Mouse (Mus musculus) left cerebral cortex, postnatal 36 days (tissue): Measurements from ENCODE around the gene Ndufv1. TPM values are rescaled to one million over a fixed set of nuclear protein-coding genes. Genes with fewer than 3 reads are reported as not detected.
A peak's percentile ranks its signal among the peaks of the same experiment; 100 is the strongest.

Source experiments
- DNase-seq, 2 experiments: peaks; one replicate each; pipeline ENCODE4 v3.0.0; 2021 to 2022; ENCODE audit warnings: low spot score in 2 of 2, mixed read lengths in 1 of 2
- intact Hi-C: fragments of 180-260 bp; cut with DNase I; formaldehyde crosslinking; loops from one replicate; pipeline ENCODE4 v1.15.1; 2025
- total RNA-seq, 2 experiments: library from RNA; stranded (reverse); gene quantifications; 2 replicates each; pipeline ENCODE4 v1.2.3; 2021

Ndufv1 gene
- total RNA-seq, 2 experiments from 2014 or later: 226 to 259 TPM

- intact Hi-C loops: loop anchor here (10.0 kb wide), 1 partner anchor 214 kb away; no protein-coding TSS in a partner anchor
These were observed 1.5 kb downstream of the Ndufv1 start for GRCm38 (mm10) chr19:4011086-4011485.

GRCm38 (mm10) chr19:4005971-4006370, 6.6 kb downstream of the Ndufv1 start:
- intact Hi-C loops: no loop called here
- no peak for DNase-seq

More at GRCm38 (mm10) chr19:4011086-4011485, 1.5 kb downstream of the Ndufv1 start:
- DNase-seq: no peak

GRCm38 (mm10) chr19:4005091-4005490, 7.5 kb downstream of the Ndufv1 start:
- intact Hi-C loops: no loop called here
- DNase-seq: no peak

- DNase-seq: no peak
- intact Hi-C loops: no loop called here
These were observed 8.3 kb downstream of the Ndufv1 start for GRCm38 (mm10) chr19:4004331-4004730.

- DNase-seq: no peak
- intact Hi-C loops: no loop called here
These were observed 9.0 kb downstream of the Ndufv1 start for GRCm38 (mm10) chr19:4003641-4004040.

- intact Hi-C loops: no loop called here
- DNase-seq: no peak
These were observed 9.5 kb downstream of the Ndufv1 start, which contains the start of gene Doc2g for GRCm38 (mm10) chr19:4003112-4003511. Gene Doc2g (plus strand): TSS chr19:4003313.

GRCm38 (mm10) chr19:4001752-4002151, 10.9 kb downstream of the Ndufv1 start:
- intact Hi-C loops: no loop called here
- DNase-seq: no peak

GRCm38 (mm10) chr19:4000949-4001525, 11.6 kb downstream of the Ndufv1 start:
- DNase-seq: no peak
- intact Hi-C loops: no loop called here

GRCm38 (mm10) chr19:4000119-4000900, 12.3 kb downstream of the Ndufv1 start, which contains the start of the genes Nudt8 and Gm49405:
Gene Nudt8 (plus strand): TSS chr19:4000580.
Gene Gm49405 (plus strand): TSS chr19:4000626.
- intact Hi-C loops: no loop called here
- peak; percentile 95 to 96 for DNase-seq

GRCm38 (mm10) chr19:3999121-3999730, 13.4 kb downstream of the Ndufv1 start:
- intact Hi-C loops: no loop called here
- no peak for DNase-seq

GRCm38 (mm10) chr19:3998335-3998734, 14.3 kb downstream of the Ndufv1 start:
- DNase-seq: no peak
- intact Hi-C loops: no loop called here

GRCm38 (mm10) chr19:3997231-3997630, 15.4 kb downstream of the Ndufv1 start:
- intact Hi-C loops: no loop called here
- no peak for DNase-seq

- intact Hi-C loops: no loop called here
- DNase-seq: no peak
These were observed 15.9 kb downstream of the Ndufv1 start for GRCm38 (mm10) chr19:3996747-3997146.

GRCm38 (mm10) chr19:3996106-3996505, 16.5 kb downstream of the Ndufv1 start:
- no peak for DNase-seq
- intact Hi-C loops: no loop called here

- intact Hi-C loops: no loop called here
- DNase-seq: no peak
These were observed 17.1 kb downstream of the Ndufv1 start for GRCm38 (mm10) chr19:3995505-3995904.

- no peak for DNase-seq
- intact Hi-C loops: no loop called here
These were observed 17.7 kb downstream of the Ndufv1 start for GRCm38 (mm10) chr19:3994932-3995331.

GRCm38 (mm10) chr19:3992416-3992815, 20.2 kb downstream of the Ndufv1 start, which contains the start of gene Tbx10:
Gene Tbx10 (plus strand): TSS chr19:3992752.
- no peak for DNase-seq
- intact Hi-C loops: no loop called here

GRCm38 (mm10) chr19:3991966-3992365, 20.6 kb downstream of the Ndufv1 start:
- intact Hi-C loops: no loop called here
- DNase-seq: no peak

GRCm38 (mm10) chr19:3991562-3991961, 21.0 kb downstream of the Ndufv1 start:
- no peak for DNase-seq

GRCm38 (mm10) chr19:3990804-3991203, 21.8 kb downstream of the Ndufv1 start:
- intact Hi-C loops: no loop called here
- no peak for DNase-seq

More at GRCm38 (mm10) chr19:3991562-3991961, 21.0 kb downstream of the Ndufv1 start:
- intact Hi-C loops: no loop called here
